Mouse (Mus musculus): ENCODE measurements around the gene Socs4.

GRCm38 (mm10) chr14:47241046-47241445 is 35.7 kb upstream of the Socs4 start:
- TF ChIP-seq CTCF (conservative IDR thresholded peaks at IDR 0.05 in 1 of 2, IDR thresholded peaks at IDR 0.05 in 1 of 2; ENCODE audit: low read depth in 2 of 2, low read length in 2 of 2): no peak
- no peak for TF ChIP-seq RAD21 (IDR thresholded peaks at IDR 0.05; ENCODE audit: low read depth, low read length)
- TF ChIP-seq MEF2A (IDR thresholded peaks at IDR 0.05; ENCODE audit: borderline replicate concordance, low read depth, low read length): no peak
- TF ChIP-seq MYC (IDR thresholded peaks at IDR 0.05; ENCODE audit: low read depth, low read length): no peak
- no peak for TF ChIP-seq MAZ (IDR thresholded peaks at IDR 0.05; ENCODE audit: low read depth, low read length)
- no peak for TF ChIP-seq EP300 (IDR thresholded peaks at IDR 0.05; ENCODE audit: low read length)
- no peak for TF ChIP-seq MAX (IDR thresholded peaks at IDR 0.05; ENCODE audit: low read length)
- TF ChIP-seq ELF1 (IDR thresholded peaks at IDR 0.05; ENCODE audit: low read depth, low read length): no peak
- no peak for TF ChIP-seq TBP (conservative IDR thresholded peaks at IDR 0.05; ENCODE audit: low read depth, low read length)
- no peak for TF ChIP-seq POLR2A (IDR thresholded peaks at IDR 0.05; ENCODE audit: low read depth, low read length)
- no peak for TF ChIP-seq SIN3A (IDR thresholded peaks at IDR 0.05; ENCODE audit: low read length)
- TF ChIP-seq CHD2 (IDR thresholded peaks at IDR 0.05; ENCODE audit: low read length): no peak
